Mouse (Mus musculus): ENCODE data around the gene Pip4k2a.
"Not testable (repeated sequence)": the region's sequence is repeated elsewhere in the genome, so short reads cannot be mapped to it uniquely, and the experiment has no call there.

Pip4k2a gene

GRCm38 (mm10) chr2:18998054-18998478 lies at the start of gene Pip4k2a, which contains the start of gene 4930426L09Rik:
TSS of gene Pip4k2a (minus strand) at chr2:18998126.
TSS of gene 4930426L09Rik (plus strand) at chr2:18998343.
- DNase-seq (ENCODE audit: low read depth, low spot score) = peak; percentile 94

DNA sequence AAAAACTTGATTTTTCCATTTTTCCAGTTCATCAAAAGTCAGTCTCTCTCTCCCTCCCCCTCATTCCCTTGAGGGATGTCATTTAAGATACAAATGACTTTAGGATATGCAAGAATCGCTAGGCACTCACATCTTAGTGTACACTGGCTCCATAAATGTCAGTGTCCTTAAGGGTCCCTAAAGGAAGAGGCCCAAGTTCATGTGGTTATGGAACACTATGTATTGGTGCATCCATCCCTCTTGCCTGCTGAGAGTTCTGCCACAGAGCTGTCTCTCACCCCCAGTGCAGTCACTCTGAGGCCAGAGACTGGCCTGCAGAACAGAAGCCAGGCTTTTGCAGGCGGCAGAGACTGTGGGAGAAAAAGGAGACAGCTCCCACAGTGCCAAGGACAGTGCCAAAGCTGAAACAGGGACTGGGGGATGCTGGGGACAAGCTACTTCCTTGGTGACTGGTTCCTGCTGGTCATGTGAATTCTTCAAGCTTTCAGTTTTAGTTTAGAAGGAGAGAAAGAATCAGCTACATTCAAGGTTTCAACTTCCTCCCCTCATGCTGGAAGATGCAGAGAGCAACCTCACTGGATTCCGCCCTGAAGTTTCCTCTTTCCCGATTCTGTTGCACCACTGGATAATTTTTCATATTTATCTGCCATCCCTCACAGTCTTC lies 40.1 kb upstream of the Pip4k2a start:
- peak; percentile 22 for DNase-seq (ENCODE audit: low read depth, low spot score)

- no peak for DNase-seq (ENCODE audit: low read depth, low spot score)
Measured at GRCm38 (mm10) chr2:19037430-19037829, 39.5 kb upstream of the Pip4k2a start.

DNA sequence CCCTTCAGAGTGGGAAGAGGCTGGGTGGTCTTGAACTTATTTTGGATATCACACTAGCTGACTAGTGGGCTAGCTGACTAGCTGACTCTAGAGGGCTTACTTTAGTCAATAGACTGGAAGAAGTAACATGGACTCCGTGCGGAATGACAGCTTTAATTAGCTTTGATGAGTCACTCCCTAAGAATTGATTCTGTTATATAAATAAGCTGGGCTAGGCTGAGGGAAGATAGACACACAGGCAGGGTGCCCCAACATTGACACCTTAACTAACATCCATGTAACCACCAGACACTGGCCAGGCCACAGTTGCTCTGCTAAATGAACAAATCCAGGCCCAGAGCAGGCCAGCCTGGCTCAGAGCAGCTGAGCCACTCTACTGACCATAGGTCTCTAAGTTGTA lies 26.9 kb upstream of the Pip4k2a start:
- no peak for DNase-seq (ENCODE audit: low read depth, low spot score)

DNA sequence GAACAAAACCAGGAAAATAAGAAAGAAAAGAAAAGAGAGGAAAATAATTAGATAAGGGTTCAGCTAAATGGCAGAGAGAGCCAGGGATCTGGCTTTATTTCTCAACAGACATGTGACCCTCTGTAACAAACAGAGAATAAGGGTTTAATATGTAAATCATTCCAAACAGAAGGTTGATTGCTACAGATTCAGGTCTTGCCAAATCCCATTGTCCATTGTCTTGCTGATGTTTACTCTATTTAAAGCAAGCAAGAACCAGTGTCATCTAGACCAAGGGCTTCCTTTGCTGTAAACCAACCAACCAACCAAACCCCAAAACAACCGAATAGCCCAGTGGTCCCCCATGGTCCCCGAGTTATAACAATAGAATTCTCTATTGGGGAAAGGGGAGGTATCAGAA lies 20.1 kb upstream of the Pip4k2a start:
- DNase-seq (ENCODE audit: low read depth, low spot score) = no peak

- DNase-seq (ENCODE audit: low read depth, low spot score) = no peak
Measured at GRCm38 (mm10) chr2:19016839-19017238, 18.9 kb upstream of the Pip4k2a start.

DNA sequence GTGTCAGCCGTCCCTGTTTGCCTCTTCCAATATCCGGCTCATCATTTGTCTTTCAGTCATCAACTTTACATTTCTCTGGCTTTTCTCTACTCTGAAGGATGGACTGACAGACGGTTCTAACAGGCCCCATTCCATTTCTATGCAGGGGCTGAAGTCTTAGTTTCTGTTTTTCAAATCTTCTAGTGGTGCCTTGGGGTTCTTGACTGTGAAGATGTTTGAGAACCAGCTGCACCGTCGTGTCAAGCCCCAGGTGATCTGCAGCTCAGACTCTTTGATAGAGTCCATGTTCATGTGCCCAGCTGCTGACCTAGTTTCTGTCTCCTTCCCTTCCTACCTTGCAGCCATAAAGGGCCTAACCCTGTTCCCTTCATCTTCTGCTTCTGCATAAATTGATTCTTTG lies 18.4 kb upstream of the Pip4k2a start:
- DNase-seq (ENCODE audit: low read depth, low spot score) = no peak

DNA sequence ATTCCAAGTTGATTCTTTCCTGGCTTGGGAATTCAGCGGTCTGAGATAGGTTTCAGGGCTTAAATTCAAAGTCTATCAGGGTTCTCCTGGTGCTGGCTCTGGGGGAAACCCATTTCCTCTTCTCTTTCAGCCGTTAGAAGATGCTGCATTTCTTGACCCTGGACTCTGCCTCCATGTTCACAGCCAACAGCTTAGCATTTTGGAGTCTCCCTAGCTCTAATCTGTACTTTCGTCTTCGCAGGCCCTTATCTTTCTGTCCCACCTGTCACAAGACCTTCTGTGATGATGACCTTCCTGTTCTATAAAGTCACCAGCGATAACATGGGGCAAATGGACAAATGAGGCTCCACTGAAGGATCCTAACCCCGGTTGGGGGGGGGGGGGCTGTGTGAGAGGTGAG lies 13.5 kb upstream of the Pip4k2a start:
- DNase-seq (ENCODE audit: low read depth, low spot score) = no peak

DNA sequence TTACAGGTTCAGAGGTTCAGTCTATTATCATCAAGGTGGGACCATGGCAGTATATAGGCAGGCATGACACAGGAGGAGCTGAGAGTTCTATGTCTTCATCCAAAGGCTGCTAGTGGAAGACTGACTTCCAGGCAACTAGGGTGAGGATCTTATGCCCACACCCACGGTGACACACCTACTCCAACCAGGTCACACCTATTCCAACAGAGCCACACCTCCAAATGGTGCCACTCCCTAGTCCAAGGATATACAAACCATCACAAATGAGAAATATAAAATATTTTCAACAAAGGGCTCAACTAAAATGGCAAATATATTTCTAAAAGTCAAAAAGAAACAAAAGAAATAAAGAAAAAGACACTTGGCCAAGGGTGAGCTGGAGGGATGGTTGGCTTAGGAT lies 12.6 kb upstream of the Pip4k2a start:
- not testable (repeated sequence) for DNase-seq (ENCODE audit: low read depth, low spot score)

GRCm38 (mm10) chr2:19007580-19007979 lies 9.7 kb upstream of the Pip4k2a start:
- DNase-seq (ENCODE audit: low read depth, low spot score) = no peak

DNA sequence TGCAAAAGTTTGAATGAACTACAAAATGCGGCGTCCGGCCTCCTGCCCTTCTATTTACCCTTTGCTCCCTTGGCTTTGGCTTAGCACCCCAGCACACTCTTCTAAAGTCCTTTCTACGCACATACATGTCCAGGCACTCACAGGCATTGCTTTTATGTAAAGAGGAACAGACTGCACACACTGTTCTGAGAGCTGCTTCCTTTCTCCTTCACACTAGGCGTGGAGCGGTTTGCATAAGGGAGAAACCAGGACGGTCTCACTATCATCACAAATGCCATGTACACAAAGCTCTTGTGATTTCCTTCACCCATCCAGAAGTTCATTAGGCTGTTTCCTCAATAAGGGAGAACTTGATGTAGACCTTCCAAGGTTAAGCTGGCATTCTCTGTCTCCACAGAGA lies 8.2 kb upstream of the Pip4k2a start:
- DNase-seq (ENCODE audit: low read depth, low spot score) = no peak

DNA sequence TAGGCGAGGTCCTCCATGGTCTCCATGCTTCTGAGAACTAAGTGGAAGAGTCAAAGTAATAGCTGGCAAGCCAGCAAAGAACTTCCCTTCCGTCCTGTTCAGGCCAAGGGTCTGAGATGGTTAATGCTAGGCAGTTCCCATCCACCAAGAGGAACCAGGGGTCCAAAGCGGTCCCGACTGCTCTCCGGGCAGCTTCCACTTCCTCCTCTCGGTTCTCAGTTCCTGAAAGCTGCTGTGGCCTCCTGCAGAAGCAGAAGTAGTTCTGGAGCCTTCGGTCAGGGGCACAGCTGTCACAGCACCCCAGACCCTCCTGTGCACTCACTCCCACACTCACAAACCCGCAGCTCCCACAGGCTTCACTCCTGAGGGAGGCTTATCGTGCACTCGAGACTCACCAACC lies 6.9 kb upstream of the Pip4k2a start:
- no peak for DNase-seq (ENCODE audit: low read depth, low spot score)

GRCm38 (mm10) chr2:18999395-18999794 lies 1.5 kb upstream of the Pip4k2a start:
- DNase-seq (ENCODE audit: low read depth, low spot score) = no peak

DNA sequence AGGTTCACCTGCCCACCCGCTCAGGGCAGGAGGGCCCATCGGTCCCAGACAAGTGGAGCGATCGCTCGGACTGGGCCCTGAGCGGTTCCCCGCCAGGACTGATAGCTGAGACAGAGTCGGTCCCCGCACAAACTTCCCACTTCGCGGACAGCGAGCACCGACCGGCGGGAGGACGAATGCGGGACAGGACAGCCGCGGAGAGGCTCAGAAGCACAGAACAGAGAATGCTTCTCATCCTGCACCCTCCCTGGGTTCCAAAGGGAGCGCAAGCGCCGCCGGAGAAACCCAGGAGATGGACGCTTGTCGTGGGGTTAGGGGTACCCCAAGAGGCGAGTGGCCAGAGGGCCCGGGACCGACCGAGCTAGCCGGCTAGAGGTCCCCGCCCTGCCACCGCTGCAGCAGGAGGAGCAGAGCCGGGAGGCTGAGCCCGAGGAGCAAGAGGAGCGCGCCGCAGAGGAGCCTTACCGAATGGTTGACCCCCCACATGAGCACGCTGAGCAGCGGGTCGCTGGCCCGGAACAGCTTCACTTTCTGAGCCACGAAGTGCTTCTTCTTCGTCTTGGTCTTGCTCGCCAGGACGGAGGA lies 447 bp downstream of the Pip4k2a start:
- no peak for DNase-seq (ENCODE audit: low read depth, low spot score)

GRCm38 (mm10) chr2:18996451-18997211 lies 1.3 kb downstream of the Pip4k2a start:
- peak; percentile 50 for DNase-seq (ENCODE audit: low read depth, low spot score)

- no peak for DNase-seq (ENCODE audit: low read depth, low spot score)
Measured at GRCm38 (mm10) chr2:18992512-18993510, 5.1 kb downstream of the Pip4k2a start.

DNA sequence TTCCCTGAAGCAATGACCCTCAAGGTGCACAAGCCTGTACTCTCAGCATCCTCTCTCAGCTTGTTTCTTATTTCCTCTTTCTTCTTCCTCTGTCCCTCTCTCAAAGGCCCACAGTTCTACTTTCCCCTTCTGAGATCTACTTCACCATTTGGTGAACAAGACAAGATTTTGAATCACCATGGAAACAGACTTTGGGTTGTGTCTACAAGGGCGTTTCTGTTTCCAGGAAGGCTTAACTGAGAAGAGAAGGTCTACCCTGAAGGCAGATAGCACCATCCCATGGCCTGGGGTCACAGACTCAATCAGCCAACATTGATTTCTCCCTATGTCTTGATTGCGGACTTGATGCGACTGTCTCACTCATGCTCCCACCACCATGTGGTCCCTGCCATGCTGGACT lies 9.0 kb downstream of the Pip4k2a start:
- peak; percentile 78 for DNase-seq (ENCODE audit: low read depth, low spot score)

GRCm38 (mm10) chr2:18985506-18985905 lies 12.4 kb downstream of the Pip4k2a start:
- DNase-seq (ENCODE audit: low read depth, low spot score) = no peak

- DNase-seq (ENCODE audit: low read depth, low spot score) = peak; percentile 79
Measured at GRCm38 (mm10) chr2:18984095-18984847, 13.7 kb downstream of the Pip4k2a start.

DNA sequence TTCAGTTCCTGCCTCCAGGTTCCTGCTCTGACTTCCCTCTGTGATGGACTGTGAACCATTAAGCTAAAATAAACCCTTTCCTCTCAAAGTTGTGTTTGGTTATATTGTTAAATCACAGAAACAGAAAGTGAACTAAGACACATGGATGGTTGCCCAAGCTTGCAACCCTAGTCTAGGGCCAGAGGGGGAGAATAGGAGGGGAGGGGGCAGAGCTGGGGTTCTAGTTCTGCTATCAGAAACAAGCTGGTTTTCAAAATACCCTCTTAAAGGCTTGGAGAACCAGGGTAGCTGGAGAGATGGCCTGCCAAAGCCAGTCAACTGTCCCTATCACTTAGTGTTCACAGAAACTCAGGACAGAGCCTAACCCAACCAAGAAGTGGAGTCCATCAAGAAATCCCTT lies 14.4 kb downstream of the Pip4k2a start:
- no peak for DNase-seq (ENCODE audit: low read depth, low spot score)

- DNase-seq (ENCODE audit: low read depth, low spot score) = peak; percentile 50
Measured at GRCm38 (mm10) chr2:18982581-18982980, 15.3 kb downstream of the Pip4k2a start.

All from CD4-positive helper T cell, adult 2 months (primary cell).